Mouse (Mus musculus) spleen, adult 2 months (tissue): ENCODE measurements around the gene Fam160a1.

Experiments
- CTCF ChIP-seq: fragments of 200-500 bp; IDR thresholded peaks from 2 replicates; pipeline ENCODE4 v1.5.1; 2011; ENCODE audit warnings: mild to moderate bottlenecking, inconsistent platforms; ENCODE audit not compliant: insufficient read depth, insufficient read length, insufficient replicate concordance; ENCODE audit errors: extremely low read depth
- POLR2A ChIP-seq: fragments of 200-500 bp; IDR thresholded peaks from 2 replicates; pipeline ENCODE4 v1.6.1; 2011; ENCODE audit warnings: low read depth, low read length, inconsistent platforms

DNA sequence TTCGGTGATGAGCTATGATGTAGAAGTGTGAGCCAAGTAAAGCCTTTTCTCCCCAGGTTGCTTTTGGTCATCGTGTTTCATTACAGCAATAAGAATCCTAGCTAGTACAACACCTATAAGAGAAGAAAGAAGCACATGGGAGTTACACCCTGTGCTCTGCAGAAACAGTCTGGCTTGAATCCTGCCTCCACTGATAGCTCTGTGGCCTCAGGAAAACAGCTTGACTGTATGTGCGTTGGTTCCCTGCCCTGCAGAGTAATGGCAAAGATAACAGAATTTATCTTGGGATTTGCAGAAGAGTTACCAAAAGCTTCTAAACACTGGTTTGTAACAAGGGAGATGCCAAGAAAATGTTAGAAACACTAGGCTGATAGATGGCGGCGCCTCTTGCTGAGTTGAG lies 5.1 kb downstream of the Fam160a1 start:
- TF ChIP-seq CTCF (no peak), POLR2A (no peak)
